Mouse (Mus musculus) neural tube, embryonic 14.5 days (tissue): Measurements from ENCODE around the gene Usp21. TPM values are rescaled to one million over a fixed set of nuclear protein-coding genes. Genes with fewer than 3 reads are reported as not detected.

Experiments used
- ATAC-seq: fragments of 200-750 bp; cut with Nextera tagmentation; 2 replicates; pipeline ENCODE4 v1.8.0; 2017; ENCODE audit warnings: low read depth, mild to moderate bottlenecking, moderate TSS enrichment, moderate library complexity
- H3K27ac ChIP-seq: fragments of 300-500 bp; sonication (generic); 2 replicates; pipeline ENCODE4 v1.5.1; 2014; ENCODE audit warnings: low read depth, mild to moderate bottlenecking, control low read depth, low read length, moderate library complexity, mixed read lengths
- H3K27me3 ChIP-seq: fragments of 300-500 bp; sonication (generic); 2 replicates; pipeline ENCODE4 v1.6.1; 2014; ENCODE audit warnings: low read length; ENCODE audit not compliant: control insufficient read depth, insufficient read depth
- H3K36me3 ChIP-seq: fragments of 300-500 bp; sonication (generic); 2 replicates; pipeline ENCODE4 v1.6.1; 2014; ENCODE audit warnings: low read length, mixed read lengths; ENCODE audit not compliant: control insufficient read depth, insufficient read depth
- H3K4me1 ChIP-seq: fragments of 300-500 bp; sonication (generic); 2 replicates; pipeline ENCODE4 v1.6.1; 2014; ENCODE audit warnings: low read length; ENCODE audit not compliant: control insufficient read depth, insufficient read depth
- H3K4me2 ChIP-seq: fragments of 300-500 bp; sonication (generic); 2 replicates; pipeline ENCODE4 v1.6.1; 2014; ENCODE audit warnings: mild to moderate bottlenecking, low read depth, low read length, control low read depth
- H3K4me3 ChIP-seq: fragments of 300-500 bp; sonication (generic); 2 replicates; pipeline ENCODE4 v1.5.1; 2014; ENCODE audit warnings: low read depth, low read length, control low read depth, mixed read lengths
- H3K9ac ChIP-seq: fragments of 300-500 bp; sonication (generic); replicated peaks from 2 replicates; pipeline ENCODE4 v1.6.1; 2014; ENCODE audit warnings: low read depth, mild to moderate bottlenecking, control low read depth, low read length, mixed read lengths
- H3K9me3 ChIP-seq: fragments of 300-500 bp; sonication (generic); 2 replicates; pipeline ENCODE4 v1.6.1; 2016; ENCODE audit warnings: low read length; ENCODE audit not compliant: control insufficient read depth
- WGBS: fragments of 180-500 bp; shearing (Covaris S2); extraction: QIAGEN DNeasy Blood & Tissue Kit; methylation state at CpG from one replicate; pipeline ENCODE4 v1.1.7; 2014; 5-methylcytosine and 5-hydroxymethylcytosine counted together
- polyA plus RNA-seq: library from polyadenylated mRNA; unstranded; fragments of >200 nt; fragmentation: Nextera tagmentation; extraction: Ambion mirVana; gene quantifications from 2 replicates; pipeline ENCODE4 v1.2.1, GENCODE M21; 2014

Usp21 gene
- polyA plus RNA-seq, 1 experiment from 2014 or later: 76.8 TPM

GRCm38 (mm10) chr1:171280916-171281527 is 6.8 kb downstream of the Usp21 start, which contains the start of gene Ppox:
TSS of gene Ppox (minus strand) at chr1:171281186.
- peaks cover 34% of the 10 kb centered on the region for H3K36me3 ChIP-seq
- H3K27ac ChIP-seq: peak within 1 kb of the TSS; percentile 60; the same call in 1 of the 2 replicates
- H3K4me1 ChIP-seq: peaks cover 9% of the 10 kb centered on the region
- H3K9me3 ChIP-seq: no peaks in the 10 kb centered on the region
- H3K4me2 ChIP-seq: peak within 1 kb of the TSS; percentile 66
- H3K9ac ChIP-seq: peak within 1 kb of the TSS; percentile 47
- H3K4me3 ChIP-seq: peak within 1 kb of the TSS; percentile 48
- no peaks in the 10 kb centered on the region for H3K27me3 ChIP-seq
- ATAC-seq: peak; percentile 98
- under 1% methylated on average over 26 of the region's 26 CpGs for WGBS

- Histone ChIP-seq H3K27ac (no peak overlapping the region), H3K36me3 (peaks cover 33% of the 10 kb centered on the region), H3K9ac (peak overlapping the region; percentile 47), H3K27me3 (no peaks in the 10 kb centered on the region), H3K9me3 (no peaks in the 10 kb centered on the region), H3K4me3 (peak overlapping the region; percentile 48), H3K4me2 (peak overlapping the region; percentile 66), H3K4me1 (peaks cover 7% of the 10 kb centered on the region)
- no peak; the same call in 1 of the 2 replicates for ATAC-seq
- WGBS: 2% methylated on average over 25 of the region's 25 CpGs
Measured at GRCm38 (mm10) chr1:171280250-171280915, 7.4 kb downstream of the Usp21 start.

DNA sequence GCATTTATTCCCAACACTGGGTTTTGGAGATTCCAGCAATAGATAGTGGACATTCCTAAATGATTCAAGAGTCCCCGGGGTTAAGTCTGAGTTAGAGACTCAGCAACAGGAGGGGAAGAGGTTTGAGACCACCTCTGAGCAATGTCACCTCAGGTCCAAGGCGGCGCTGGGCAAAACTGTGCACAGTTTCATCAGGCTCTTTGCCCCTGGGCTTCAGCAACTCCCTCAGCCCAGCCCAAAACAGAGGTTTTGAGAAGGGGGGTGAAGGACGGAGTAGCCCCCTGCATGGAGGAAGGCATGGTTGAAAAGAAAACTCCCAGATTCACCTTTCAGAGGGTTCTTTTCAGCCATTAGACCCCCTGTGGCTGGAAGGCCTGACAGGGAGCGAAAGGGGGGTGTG is 8.1 kb downstream of the Usp21 start:
- Histone ChIP-seq H3K4me1 (peaks cover 7% of the 10 kb centered on the region), H3K9me3 (no peaks in the 10 kb centered on the region), H3K4me2 (peak overlapping the region; percentile 66), H3K27me3 (no peaks in the 10 kb centered on the region), H3K4me3 (no peak overlapping the region), H3K9ac (peak overlapping the region; percentile 47; the same call in 1 of the 2 replicates), H3K27ac (no peak overlapping the region), H3K36me3 (peaks cover 31% of the 10 kb centered on the region)
- 67% methylated on average over 5 of the region's 5 CpGs for WGBS
- ATAC-seq: no peak

GRCm38 (mm10) chr1:171279012-171279705 is 8.6 kb downstream of the Usp21 start:
- Histone ChIP-seq H3K9ac (no peak overlapping the region), H3K4me1 (peaks cover 7% of the 10 kb centered on the region), H3K36me3 (peaks cover 31% of the 10 kb centered on the region), H3K4me3 (no peak overlapping the region), H3K27me3 (no peaks in the 10 kb centered on the region), H3K4me2 (no peak overlapping the region; the same call in 1 of the 2 replicates), H3K27ac (no peak overlapping the region), H3K9me3 (no peaks in the 10 kb centered on the region)
- 89% methylated on average over 14 of the region's 14 CpGs for WGBS
- no peak for ATAC-seq

GRCm38 (mm10) chr1:171278436-171278835 is 9.4 kb downstream of the Usp21 start:
- Histone ChIP-seq H3K4me3 (no peak overlapping the region), H3K27ac (no peak overlapping the region), H3K9ac (no peak overlapping the region), H3K4me1 (peaks cover 7% of the 10 kb centered on the region), H3K27me3 (no peaks in the 10 kb centered on the region), H3K36me3 (peaks cover 28% of the 10 kb centered on the region), H3K9me3 (no peaks in the 10 kb centered on the region), H3K4me2 (no peak overlapping the region)
- no peak for ATAC-seq
- WGBS: 95% methylated on average over 8 of the region's 8 CpGs

DNA sequence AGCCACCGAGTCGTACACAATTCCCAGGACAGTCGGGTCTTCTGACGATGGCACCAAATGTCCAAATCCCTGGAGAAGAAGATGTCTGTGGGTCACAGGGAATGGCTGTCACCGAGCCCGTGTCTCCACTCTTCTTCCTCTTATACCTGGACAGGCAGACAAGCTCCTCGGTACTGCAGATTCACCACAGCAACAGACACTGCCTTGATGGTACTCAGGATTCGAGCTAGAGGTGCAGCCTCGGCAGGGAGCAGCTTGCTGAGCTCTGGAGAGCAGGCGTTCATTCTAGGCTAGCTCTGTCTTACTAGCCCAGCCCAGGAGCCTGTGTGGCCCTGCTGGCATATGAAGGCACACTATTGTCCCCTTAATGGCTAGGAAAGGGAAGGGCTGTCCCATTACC is 10.1 kb downstream of the Usp21 start:
- H3K36me3 ChIP-seq: peaks cover 31% of the 10 kb centered on the region
- no peak for ATAC-seq
- H3K27ac ChIP-seq: no peak overlapping the region
- no peak overlapping the region for H3K9ac ChIP-seq
- no peak overlapping the region for H3K4me2 ChIP-seq
- H3K9me3 ChIP-seq: no peaks in the 10 kb centered on the region
- no peaks in the 10 kb centered on the region for H3K27me3 ChIP-seq
- H3K4me1 ChIP-seq: peaks cover 7% of the 10 kb centered on the region
- 87% methylated on average over 10 of the region's 10 CpGs for WGBS
- no peak overlapping the region for H3K4me3 ChIP-seq

DNA sequence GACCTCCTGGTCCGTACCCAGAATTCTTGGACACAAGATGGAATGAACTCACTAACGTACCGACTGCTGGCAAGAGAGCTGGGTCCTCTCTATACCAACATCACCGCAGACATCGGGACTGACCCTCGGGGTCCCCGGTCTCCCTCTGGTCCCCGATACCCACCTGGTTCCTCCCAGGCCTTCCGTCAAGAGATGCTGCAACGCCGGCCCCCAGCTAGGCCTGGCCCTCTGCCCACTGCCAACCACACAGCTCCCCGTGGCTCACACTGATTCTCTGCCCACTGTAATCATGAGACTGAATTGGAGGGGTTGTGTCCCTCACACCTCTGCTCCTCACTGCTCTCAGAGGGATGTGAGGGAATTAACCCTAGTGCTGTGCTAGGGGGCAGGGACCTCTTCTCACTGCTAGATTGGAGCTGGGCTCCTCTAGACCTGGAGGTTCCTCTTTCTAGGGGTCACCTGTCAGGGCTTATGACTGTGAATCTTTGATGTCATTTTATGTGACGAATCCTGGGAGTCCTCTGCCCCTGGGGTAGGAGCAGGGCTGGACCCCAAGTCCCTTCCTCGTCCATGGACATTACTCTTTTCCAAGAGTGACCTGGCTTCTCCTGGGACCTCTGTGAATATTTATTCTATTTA is 11.6 kb downstream of the Usp21 start:
- H3K4me3 ChIP-seq: no peak overlapping the region
- H3K4me1 ChIP-seq: peaks cover 13% of the 10 kb centered on the region
- no peak overlapping the region for H3K27ac ChIP-seq
- H3K9ac ChIP-seq: no peak overlapping the region
- H3K4me2 ChIP-seq: no peak overlapping the region
- WGBS: 91% methylated on average over 14 of the region's 14 CpGs
- peaks cover 32% of the 10 kb centered on the region for H3K36me3 ChIP-seq
- ATAC-seq: no peak
- no peaks in the 10 kb centered on the region for H3K27me3 ChIP-seq
- no peaks in the 10 kb centered on the region for H3K9me3 ChIP-seq

- Histone ChIP-seq H3K9ac (no peak overlapping the region), H3K27me3 (no peaks in the 10 kb centered on the region), H3K4me2 (no peak overlapping the region), H3K9me3 (no peaks in the 10 kb centered on the region), H3K4me3 (no peak overlapping the region), H3K4me1 (peaks cover 19% of the 10 kb centered on the region), H3K36me3 (peaks cover 32% of the 10 kb centered on the region), H3K27ac (no peak overlapping the region)
- no peak for ATAC-seq
- 75% methylated on average over 11 of the region's 11 CpGs for WGBS
Measured at GRCm38 (mm10) chr1:171275144-171275734, 12.6 kb downstream of the Usp21 start.
